Mouse (Mus musculus) kidney, embryonic 15.5 days (tissue): ENCODE measurements at regions not wholly inside any gene's neighbourhood (a gene's known extent, or its start where the extent isn't known, plus 50 kb on each side); places are given as distances from the start of the nearest gene placed in this dataset.

ENCODE experiments used
- ATAC-seq: fragments of 200-750 bp; cut with Nextera tagmentation; replicated peaks from 2 replicates; pipeline ENCODE4 v1.8.0; 2017; ENCODE audit warnings: moderate TSS enrichment; ENCODE audit not compliant: low FRiP score
- H3K27ac ChIP-seq: fragments of 300-500 bp; sonication (generic); 2 replicates; pipeline ENCODE4 v1.5.1; 2015; ENCODE audit warnings: mild to moderate bottlenecking, inconsistent platforms
- H3K27me3 ChIP-seq: fragments of 300-500 bp; sonication (generic); 2 replicates; pipeline ENCODE4 v1.6.1; 2015; ENCODE audit warnings: inconsistent platforms
- H3K36me3 ChIP-seq: fragments of 300-500 bp; sonication (generic); 2 replicates; pipeline ENCODE4 v1.6.1; 2015; ENCODE audit warnings: inconsistent platforms
- H3K4me1 ChIP-seq: fragments of 300-500 bp; sonication (generic); 2 replicates; pipeline ENCODE4 v1.6.1; 2015; ENCODE audit warnings: inconsistent platforms
- H3K4me2 ChIP-seq: fragments of 300-500 bp; sonication (generic); 2 replicates; pipeline ENCODE4 v1.6.1; 2015; ENCODE audit warnings: moderate library complexity, mild to moderate bottlenecking, inconsistent platforms
- H3K4me3 ChIP-seq: fragments of 300-500 bp; sonication (generic); replicated peaks from 2 replicates; pipeline ENCODE4 v1.5.1; 2015; ENCODE audit warnings: mild to moderate bottlenecking, inconsistent platforms
- H3K9ac ChIP-seq: fragments of 300-500 bp; sonication (generic); 2 replicates; pipeline ENCODE4 v1.6.1; 2015; ENCODE audit warnings: mild to moderate bottlenecking, inconsistent platforms
- H3K9me3 ChIP-seq: fragments of 300-500 bp; sonication (generic); replicated peaks from 2 replicates; pipeline ENCODE4 v1.6.1; 2016; ENCODE audit warnings: inconsistent platforms
- WGBS: fragments of 180-500 bp; shearing (Covaris S2); methylation state at CpG from one replicate; pipeline ENCODE4 v1.1.7; 2015; ENCODE audit warnings: mixed read lengths; 5-methylcytosine and 5-hydroxymethylcytosine counted together

DNA sequence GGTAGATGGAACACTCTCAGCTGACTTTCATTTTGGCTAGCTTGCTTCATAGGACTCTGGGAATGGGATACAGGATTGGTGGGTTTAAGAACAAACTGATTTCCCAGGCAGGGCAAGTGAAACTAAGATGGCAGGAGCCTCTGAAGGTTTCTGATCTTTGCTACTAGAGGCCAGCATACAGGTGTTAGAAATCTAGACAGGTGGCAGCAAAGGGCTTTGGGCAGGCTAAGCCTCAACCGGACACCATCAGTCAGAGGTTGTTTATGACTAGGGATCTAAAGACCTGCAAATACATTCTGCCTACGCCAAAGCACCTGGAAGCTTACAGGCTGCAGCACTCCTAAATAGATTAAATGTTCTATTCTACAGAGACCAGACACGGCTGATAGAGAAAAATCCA lies 2233.4 kb downstream of the 4930444P10Rik start:
- Histone ChIP-seq H3K4me3 (no peak overlapping the region), H3K27ac (no peak overlapping the region), H3K9me3 (no peaks in the 10 kb centered on the region), H3K4me1 (no peaks in the 10 kb centered on the region), H3K27me3 (no peaks in the 10 kb centered on the region), H3K36me3 (no peaks in the 10 kb centered on the region), H3K9ac (no peak overlapping the region), H3K4me2 (no peak overlapping the region)
- no peak for ATAC-seq
- WGBS: 37% methylated on average over 3 of the region's 3 CpGs

- 36% methylated on average over 6 of the region's 6 CpGs for WGBS
- H3K27me3 ChIP-seq: no peaks in the 10 kb centered on the region
- no peaks in the 10 kb centered on the region for H3K9me3 ChIP-seq
- no peaks in the 10 kb centered on the region for H3K36me3 ChIP-seq
- no peak for ATAC-seq
- H3K4me2 ChIP-seq: no peak overlapping the region
- no peaks in the 10 kb centered on the region for H3K4me1 ChIP-seq
- no peak overlapping the region for H3K9ac ChIP-seq
- no peak overlapping the region for H3K4me3 ChIP-seq
- H3K27ac ChIP-seq: no peak overlapping the region
Observed at GRCm38 (mm10) chr1:13858371-13859018, 2234.6 kb downstream of the 4930444P10Rik start.

DNA sequence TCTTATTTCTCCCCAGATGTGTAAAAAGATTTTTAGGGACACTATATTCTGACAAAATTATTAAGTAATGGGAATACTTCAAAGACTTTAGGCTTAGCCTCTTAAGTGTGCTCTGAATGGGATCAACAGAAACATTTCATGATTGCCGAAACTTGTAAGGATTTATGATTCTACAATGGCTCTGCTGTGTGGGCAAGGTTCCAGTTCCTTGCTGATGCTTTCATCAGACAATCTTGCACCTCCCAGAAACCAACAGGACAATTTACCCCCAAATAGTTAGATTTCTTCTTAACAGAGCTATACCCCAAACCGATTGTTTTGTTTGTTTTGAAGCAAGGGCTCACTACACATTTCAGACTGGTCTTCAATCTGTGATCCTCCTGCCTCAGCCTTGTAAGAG lies 2236.1 kb downstream of the 4930444P10Rik start:
- H3K27ac ChIP-seq: no peak overlapping the region
- no peak overlapping the region for H3K4me2 ChIP-seq
- no peak overlapping the region for H3K4me3 ChIP-seq
- ATAC-seq: no peak
- H3K9me3 ChIP-seq: no peaks in the 10 kb centered on the region
- H3K9ac ChIP-seq: no peak overlapping the region
- no peaks in the 10 kb centered on the region for H3K36me3 ChIP-seq
- 72% methylated on average over 2 of the region's 2 CpGs for WGBS
- H3K4me1 ChIP-seq: no peaks in the 10 kb centered on the region
- no peaks in the 10 kb centered on the region for H3K27me3 ChIP-seq

GRCm38 (mm10) chr1:13851144-13851543 lies 2242.0 kb downstream of the 4930444P10Rik start:
- H3K27ac ChIP-seq: no peak overlapping the region
- H3K9me3 ChIP-seq: no peaks in the 10 kb centered on the region
- no peaks in the 10 kb centered on the region for H3K36me3 ChIP-seq
- H3K9ac ChIP-seq: no peak overlapping the region
- no peaks in the 10 kb centered on the region for H3K27me3 ChIP-seq
- WGBS: 30% methylated on average over 5 of the region's 5 CpGs
- no peak overlapping the region for H3K4me2 ChIP-seq
- 0 out of 2 replicates have a peak, but pooled peaks cover 8% of the 10 kb centered on the region for H3K4me1 ChIP-seq
- no peak for ATAC-seq
- no peak overlapping the region for H3K4me3 ChIP-seq

DNA sequence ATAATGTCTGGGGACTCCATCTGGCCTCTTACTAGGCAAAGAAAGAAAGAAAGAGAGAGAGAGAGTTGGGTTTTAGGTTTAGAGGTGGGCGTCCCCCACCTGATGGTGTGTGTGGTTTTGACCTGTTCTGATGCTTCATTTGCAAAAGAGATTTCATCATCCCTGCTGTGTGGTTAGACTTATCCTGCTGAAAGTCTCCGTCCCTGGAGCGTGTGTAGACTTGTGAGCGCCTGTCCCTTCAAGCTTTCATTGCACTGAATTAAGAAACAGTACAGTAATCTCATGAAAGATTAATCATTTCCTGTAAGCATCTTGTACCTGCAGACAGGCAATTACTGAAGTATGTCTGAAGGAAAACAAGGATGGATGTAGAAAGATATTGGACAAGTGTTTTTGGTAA lies 2244.1 kb downstream of the 4930444P10Rik start:
- Histone ChIP-seq H3K4me3 (no peak overlapping the region), H3K4me2 (no peak overlapping the region), H3K4me1 (0 out of 2 replicates have a peak, but pooled peaks cover 8% of the 10 kb centered on the region), H3K36me3 (no peaks in the 10 kb centered on the region), H3K9me3 (no peaks in the 10 kb centered on the region), H3K27ac (no peak overlapping the region), H3K27me3 (no peaks in the 10 kb centered on the region), H3K9ac (no peak overlapping the region)
- no peak for ATAC-seq
- 67% methylated on average over 4 of the region's 4 CpGs for WGBS

GRCm38 (mm10) chr1:13846336-13846865 lies 2246.7 kb downstream of the 4930444P10Rik start:
- Histone ChIP-seq H3K9ac (no peak overlapping the region), H3K9me3 (no peaks in the 10 kb centered on the region), H3K27ac (no peak overlapping the region), H3K4me2 (no peak overlapping the region), H3K36me3 (no peaks in the 10 kb centered on the region), H3K4me1 (0 out of 2 replicates have a peak, but pooled peaks cover 8% of the 10 kb centered on the region), H3K4me3 (no peak overlapping the region), H3K27me3 (no peaks in the 10 kb centered on the region)
- 69% methylated on average over 15 of the region's 15 CpGs for WGBS
- ATAC-seq: no peak

DNA sequence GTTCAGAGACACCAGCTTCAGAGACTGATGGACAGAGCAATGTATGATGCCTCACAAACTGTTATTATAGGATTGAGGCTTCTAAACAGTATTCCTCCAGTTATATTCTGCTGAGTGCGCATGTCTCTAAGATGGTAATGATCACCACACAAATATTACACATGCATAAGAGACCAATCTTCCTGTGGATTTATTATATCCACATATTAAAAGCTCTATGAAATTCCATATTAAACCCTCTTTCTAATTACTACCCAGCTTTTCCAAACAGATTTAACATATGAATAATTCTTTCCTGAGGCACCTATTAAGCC lies 2252.9 kb downstream of the 4930444P10Rik start:
- 91% methylated on average over 1 of the region's 1 CpGs for WGBS
- H3K36me3 ChIP-seq: no peaks in the 10 kb centered on the region
- H3K27me3 ChIP-seq: no peaks in the 10 kb centered on the region
- no peak for ATAC-seq
- no peak overlapping the region for H3K27ac ChIP-seq
- no peaks in the 10 kb centered on the region for H3K4me1 ChIP-seq
- no peak overlapping the region for H3K4me2 ChIP-seq
- no peak overlapping the region for H3K9ac ChIP-seq
- no peak overlapping the region for H3K4me3 ChIP-seq
- no peaks in the 10 kb centered on the region for H3K9me3 ChIP-seq

DNA sequence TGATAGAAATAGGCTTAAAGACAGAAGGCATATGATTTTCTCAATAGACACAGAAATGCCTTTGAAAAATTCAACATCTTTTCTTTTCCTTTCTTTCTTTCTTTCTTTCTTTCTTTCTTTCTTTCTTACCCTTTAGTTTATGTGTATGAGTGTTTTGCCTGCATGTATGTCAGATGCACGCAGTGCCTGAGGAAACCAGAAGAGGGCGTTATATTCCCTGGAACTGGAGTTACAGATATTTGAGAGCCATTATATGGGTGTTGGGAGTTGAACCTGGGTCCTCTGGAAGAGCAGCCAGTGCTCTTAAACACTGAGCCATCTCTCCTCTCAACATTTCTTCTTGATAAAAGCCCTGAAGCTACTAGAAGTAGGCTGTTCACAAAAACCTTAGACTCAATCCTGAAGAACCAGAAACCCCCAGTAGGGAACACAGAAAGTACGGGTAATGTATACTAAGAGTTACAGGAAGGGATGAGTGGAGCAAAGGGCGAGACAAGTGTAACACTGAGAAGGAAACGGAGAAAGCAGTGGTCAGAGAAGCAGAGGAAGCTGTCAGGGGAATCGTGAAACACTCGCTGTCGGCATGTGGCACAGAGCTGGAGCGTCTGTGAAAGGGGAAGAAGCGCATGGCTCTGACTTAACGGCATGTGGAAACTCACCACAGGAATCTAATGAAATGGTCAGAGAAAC lies 2253.4 kb downstream of the 4930444P10Rik start:
- H3K4me1 ChIP-seq: no peaks in the 10 kb centered on the region
- no peaks in the 10 kb centered on the region for H3K27me3 ChIP-seq
- no peaks in the 10 kb centered on the region for H3K36me3 ChIP-seq
- no peak overlapping the region for H3K4me3 ChIP-seq
- no peak overlapping the region for H3K27ac ChIP-seq
- 63% methylated on average over 11 of the region's 11 CpGs for whole genome bisulfite sequencing
- H3K9ac ChIP-seq: no peak overlapping the region
- no peak overlapping the region for H3K4me2 ChIP-seq
- ATAC-seq: no peak
- H3K9me3 ChIP-seq: no peaks in the 10 kb centered on the region

DNA sequence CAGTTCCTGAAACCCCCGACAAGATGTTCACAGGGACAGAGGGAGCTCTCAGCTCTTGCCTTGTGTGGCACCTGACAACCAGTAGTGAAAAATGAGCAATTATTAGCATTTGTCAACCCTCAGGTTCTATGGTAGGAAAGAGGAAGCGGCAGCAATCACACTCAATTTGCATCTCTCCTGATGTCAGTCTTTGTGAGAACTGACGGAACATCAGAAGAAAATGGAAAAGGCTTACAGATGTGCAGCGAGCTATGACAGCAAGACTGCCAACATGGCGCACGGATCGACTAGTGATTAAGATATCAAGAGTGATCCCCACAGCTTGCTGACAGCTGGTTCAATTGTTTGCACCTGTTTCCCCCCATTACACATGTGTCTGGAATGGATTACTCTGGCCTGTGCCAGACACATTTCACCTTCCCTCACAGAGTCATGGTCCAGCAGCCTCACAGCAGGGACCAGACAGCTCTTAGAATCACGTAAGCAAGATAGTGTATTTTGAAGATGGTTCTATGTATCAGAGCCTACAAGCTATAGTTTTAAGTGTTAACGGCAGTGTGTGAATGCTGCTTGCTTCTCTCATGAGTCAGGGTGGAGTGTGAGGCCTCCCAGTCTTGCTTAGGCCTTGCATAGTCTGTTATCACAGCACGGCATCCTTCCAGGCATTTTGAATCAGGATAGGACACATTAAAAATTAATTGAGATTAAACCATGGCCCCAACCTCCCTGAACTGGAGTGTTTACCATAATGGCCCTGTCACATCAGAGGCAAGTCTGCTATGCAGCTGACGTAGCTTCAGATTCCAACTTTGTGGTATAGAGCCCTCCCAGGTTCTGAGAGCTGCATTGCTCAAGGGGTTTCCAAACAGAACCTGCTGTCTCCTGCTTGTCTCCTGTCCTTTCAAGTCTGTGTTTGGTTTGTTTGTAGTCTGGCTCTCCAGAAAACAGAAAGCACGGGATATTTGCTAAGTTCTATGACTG lies 2258.0 kb downstream of the 4930444P10Rik start:
- Histone ChIP-seq H3K4me3 (no peak overlapping the region), H3K36me3 (no peaks in the 10 kb centered on the region), H3K27me3 (no peaks in the 10 kb centered on the region), H3K4me1 (no peaks in the 10 kb centered on the region), H3K4me2 (no peak overlapping the region), H3K9ac (no peak overlapping the region), H3K27ac (no peak overlapping the region), H3K9me3 (no peaks in the 10 kb centered on the region)
- WGBS: 82% methylated on average over 12 of the region's 12 CpGs
- ATAC-seq: no peak

DNA sequence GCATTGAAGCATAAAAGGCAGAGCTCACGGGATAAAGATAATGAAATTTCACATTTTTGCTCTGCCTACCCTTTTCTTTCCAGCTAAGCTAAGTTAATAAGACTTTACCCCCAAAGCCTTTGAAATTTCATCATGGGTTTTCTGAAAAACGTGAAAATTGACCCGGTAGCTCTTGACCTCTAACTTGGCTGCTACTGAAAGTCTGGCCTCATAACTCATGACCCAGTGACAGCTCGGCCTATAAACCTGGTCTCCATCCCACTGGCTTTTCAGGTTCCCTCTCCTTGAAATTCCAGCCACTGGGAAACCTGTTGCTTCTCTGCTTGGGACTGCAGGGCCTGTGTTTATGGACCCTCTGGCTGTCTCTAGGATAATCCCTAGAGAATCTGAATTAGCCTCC lies 2285.3 kb downstream of the 4930444P10Rik start:
- Histone ChIP-seq H3K9ac (no peak overlapping the region), H3K36me3 (no peaks in the 10 kb centered on the region), H3K27me3 (no peaks in the 10 kb centered on the region), H3K27ac (no peak overlapping the region), H3K4me2 (no peak overlapping the region), H3K9me3 (no peaks in the 10 kb centered on the region), H3K4me3 (no peak overlapping the region), H3K4me1 (no peaks in the 10 kb centered on the region)
- no peak for ATAC-seq
- 31% methylated on average over 4 of the region's 4 CpGs for WGBS

DNA sequence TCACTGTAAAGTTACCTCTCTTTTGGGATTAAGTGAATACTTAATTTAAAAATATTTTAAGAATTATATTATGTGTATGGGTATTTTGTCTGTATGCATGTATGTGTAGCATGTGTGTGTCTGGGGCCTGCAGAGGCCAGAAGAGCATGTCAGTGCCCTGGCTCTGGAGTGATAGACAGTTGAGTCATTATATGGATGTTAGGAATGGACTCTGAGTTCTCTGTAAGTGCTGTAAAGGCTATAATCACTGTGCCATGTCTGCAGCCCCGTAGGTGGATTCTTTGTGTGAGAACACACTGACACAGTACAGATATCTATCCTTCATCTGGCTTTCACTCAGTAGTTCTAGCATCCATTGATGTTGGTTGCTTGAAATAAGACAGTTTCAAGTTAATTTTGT lies 2292.7 kb downstream of the 4930444P10Rik start:
- H3K4me3 ChIP-seq: no peak overlapping the region
- H3K36me3 ChIP-seq: no peaks in the 10 kb centered on the region
- no peak overlapping the region for H3K9ac ChIP-seq
- WGBS: 84% methylated on average over 1 of the region's 1 CpGs
- no peaks in the 10 kb centered on the region for H3K27me3 ChIP-seq
- ATAC-seq: no peak
- no peaks in the 10 kb centered on the region for H3K4me1 ChIP-seq
- H3K9me3 ChIP-seq: no peaks in the 10 kb centered on the region
- no peak overlapping the region for H3K27ac ChIP-seq
- H3K4me2 ChIP-seq: no peak overlapping the region

GRCm38 (mm10) chr1:13798848-13799247 lies 2294.3 kb downstream of the 4930444P10Rik start:
- H3K27me3 ChIP-seq: no peaks in the 10 kb centered on the region
- 64% methylated on average over 1 of the region's 1 CpGs for WGBS
- no peak overlapping the region for H3K4me3 ChIP-seq
- H3K4me2 ChIP-seq: no peak overlapping the region
- no peak for ATAC-seq
- no peak overlapping the region for H3K27ac ChIP-seq
- 0 out of 2 replicates have a peak, but pooled peaks cover 3% of the 10 kb centered on the region for H3K9me3 ChIP-seq
- no peaks in the 10 kb centered on the region for H3K36me3 ChIP-seq
- no peaks in the 10 kb centered on the region for H3K4me1 ChIP-seq
- no peak overlapping the region for H3K9ac ChIP-seq
